Mouse (Mus musculus): ENCODE measurements around the gene Gpr107.

DNA sequence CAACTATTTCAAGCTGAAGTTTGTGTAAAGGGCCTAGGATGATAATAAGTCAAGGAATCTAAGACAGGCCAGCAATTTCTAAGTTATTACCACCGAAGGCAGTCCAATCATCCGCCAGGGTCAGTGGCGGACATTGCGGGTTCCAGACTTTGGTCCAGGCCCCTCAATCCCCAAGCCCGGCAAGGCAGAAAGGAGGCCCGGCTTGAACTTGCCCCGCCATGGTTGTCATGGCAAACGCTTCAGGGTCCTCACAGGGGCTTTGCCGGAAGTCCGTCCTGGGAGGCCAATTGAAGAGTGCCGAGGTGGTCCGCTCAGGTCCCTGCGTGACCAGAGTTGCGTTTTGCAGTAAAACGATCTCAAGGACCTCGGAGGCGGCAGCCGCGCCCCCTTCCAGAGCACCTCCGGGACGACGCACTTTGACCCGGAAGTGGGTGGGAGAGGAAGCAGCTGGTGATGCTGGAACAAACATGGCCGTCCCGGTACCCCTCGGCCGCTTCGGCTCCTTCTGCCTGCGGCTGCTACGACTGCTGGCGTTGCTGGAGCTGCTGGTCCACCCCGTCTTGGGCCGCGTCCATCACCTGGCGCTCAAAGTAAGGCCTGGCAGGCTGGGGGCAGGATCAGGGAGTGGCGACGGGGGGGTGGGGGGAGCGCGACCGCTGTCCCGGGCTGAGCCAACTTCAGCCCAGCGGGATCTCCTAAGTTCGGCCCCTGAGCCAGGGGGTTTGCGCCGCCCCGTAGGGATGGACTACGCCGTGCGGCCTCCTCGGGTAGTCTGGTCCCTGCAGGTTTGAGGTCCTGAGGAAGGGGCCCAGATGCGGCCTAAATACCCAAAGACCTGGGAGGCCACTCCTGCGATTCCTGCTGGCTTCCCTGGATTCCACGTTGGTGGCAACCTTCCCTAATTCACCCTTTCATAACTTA, at the start of gene Gpr107:
- TF ChIP-seq POLR2AphosphoS2 (IDR thresholded peaks at IDR 0.05; ENCODE audit: low read length), result peak; percentile 34; the same call in 1 of the 2 replicates
- peak; percentile 82 for TF ChIP-seq ELF1 (IDR thresholded peaks at IDR 0.05; ENCODE audit: low read depth, low read length)
- TF ChIP-seq BHLHE40 (IDR thresholded peaks at IDR 0.05; ENCODE audit: borderline replicate concordance, low read depth, low read length), result no peak
- TF ChIP-seq POLR2A (IDR thresholded peaks at IDR 0.05; ENCODE audit: control insufficient read depth in 1 of 2, insufficient read depth in 1 of 2, low read depth in 1 of 2, low read length in 2 of 2, poor library complexity in 1 of 2), result peak; percentile 54 to 75; a peak in 3 of 4 replicates
- TF ChIP-seq CTCF (IDR thresholded peaks at IDR 0.05 in 2 of 3, conservative IDR thresholded peaks at IDR 0.05 in 1 of 3; ENCODE audit: control insufficient read depth in 1 of 3, insufficient read depth in 1 of 3, low read depth in 2 of 3, low read length in 3 of 3, poor library complexity in 1 of 3, severe bottlenecking in 1 of 3), result no peak
- no peak for TF ChIP-seq E2F4 (IDR thresholded peaks at IDR 0.05; ENCODE audit: borderline replicate concordance, low read depth, low read length)
- TF ChIP-seq NRF1 (IDR thresholded peaks at IDR 0.05; ENCODE audit: insufficient read depth, low read depth, low read length, poor library complexity, severe bottlenecking), result 0 out of 2 replicates have a peak, but pooled peaks have one; percentile 12
